8 mouse cellular contexts compared by ENCODE assay signal in the genomic region with DNA sequence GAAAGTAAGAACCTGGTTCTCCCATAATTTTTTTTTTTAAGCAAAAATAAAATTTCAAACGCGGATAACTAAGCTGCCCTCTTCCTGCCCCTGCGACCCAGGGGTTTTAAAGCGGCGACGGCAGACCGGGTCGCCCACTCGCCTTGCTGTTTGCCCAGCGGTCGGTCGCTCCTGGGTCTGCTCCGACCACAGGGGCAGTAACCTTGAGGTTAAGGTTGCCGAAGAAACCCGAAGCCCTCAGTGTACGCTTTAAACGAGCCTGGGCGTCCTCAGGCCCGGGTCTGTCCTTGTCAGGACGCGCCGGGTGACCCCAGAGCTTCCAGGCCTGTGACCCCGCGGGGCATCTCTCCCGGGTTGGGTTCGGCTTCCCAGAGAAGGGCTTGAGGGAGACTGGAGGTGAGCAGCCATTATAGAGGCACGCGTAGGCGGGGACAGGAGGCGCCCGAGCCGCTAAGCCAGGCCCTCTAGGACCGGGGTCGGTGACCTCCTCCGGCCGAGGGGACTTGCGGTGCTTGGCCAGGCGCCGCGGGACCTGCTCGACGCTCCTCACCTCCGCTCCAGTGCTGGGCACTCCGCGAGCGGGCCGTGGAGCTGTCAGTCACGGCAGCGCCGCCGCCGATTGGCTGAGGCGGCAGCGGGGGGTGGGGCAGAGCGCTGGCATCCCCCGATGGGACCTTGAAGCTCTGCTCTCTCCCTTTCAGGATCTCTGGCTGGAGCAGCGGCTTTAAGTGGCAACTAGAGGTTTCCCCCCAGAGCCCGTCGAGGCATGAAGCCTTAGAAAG.
DNase-seq lines count a peak whose midpoint lies in the region; ATAC-seq and TF ChIP-seq lines count a peak whose summit lies in the region.

No protein-coding gene starts in this region.

- H3K27me3 ChIP-seq in cerebellum, adult 2 months (ENCODE audit: control insufficient read depth, insufficient read depth, low read length), result no peaks in the 10 kb centered on the region
- peaks cover 5% of the 10 kb centered on the region; the same call in 1 of the 2 replicates for H3K27me3 ChIP-seq in forebrain, postnatal 0 days (ENCODE audit: insufficient read depth, low read length)
- H3K27me3 ChIP-seq in lung, embryonic 15.5 days, result no peaks in the 10 kb centered on the region

- peak; percentile 29; the same call in 1 of the 2 replicates for TF ChIP-seq POLR2A in cerebellum, adult 2 months (IDR thresholded peaks at IDR 0.05; ENCODE audit: borderline replicate concordance, insufficient read depth, low read length)
- no peak; the same call in 1 of the 2 replicates for TF ChIP-seq POLR2A in olfactory bulb, adult 2 months (IDR thresholded peaks at IDR 0.05; ENCODE audit: insufficient read depth, low read depth, low read length)

- peak overlapping the region; percentile 54 for H3K9ac ChIP-seq in forebrain, postnatal 0 days
- H3K9ac ChIP-seq in lung, embryonic 15.5 days, result peak overlapping the region; percentile 54

- no peaks in the 10 kb centered on the region for H3K36me3 ChIP-seq in forebrain, postnatal 0 days (ENCODE audit: insufficient read depth)
- H3K36me3 ChIP-seq in lung, embryonic 15.5 days, result no peaks in the 10 kb centered on the region

- 1% methylated on average over 59 of the region's 59 CpGs for WGBS in cerebellum, adult 2 months
- WGBS in forebrain, postnatal 0 days, result 2% methylated on average over 59 of the region's 59 CpGs
- WGBS in lung, embryonic 15.5 days, result under 1% methylated on average over 56 of the region's 59 CpGs
- WGBS in olfactory bulb, adult 2 months, result 3% methylated on average over 59 of the region's 59 CpGs

- ATAC-seq in forebrain, postnatal 0 days, result peak; percentile 98
- peak; percentile 91 for ATAC-seq in lung, embryonic 15.5 days (ENCODE audit: borderline replicate concordance, extremely low read depth, low FRiP score, low TSS enrichment)

- TF ChIP-seq CTCF in cerebellum, adult 2 months (IDR thresholded peaks at IDR 0.05; ENCODE audit: borderline replicate concordance, insufficient read depth, low read depth, low read length), result no peak
- no peak for TF ChIP-seq CTCF in forebrain, postnatal 0 days (IDR thresholded peaks at IDR 0.05; ENCODE audit: low read depth)
- TF ChIP-seq CTCF in olfactory bulb, adult 2 months (IDR thresholded peaks at IDR 0.05; ENCODE audit: insufficient read depth, low read depth, low read length), result no peak

- H3K4me1 ChIP-seq in cerebellum, adult 2 months (ENCODE audit: control insufficient read depth, insufficient read depth, low read length), result no peaks in the 10 kb centered on the region; the same call in 1 of the 2 replicates
- H3K4me1 ChIP-seq in forebrain, postnatal 0 days (ENCODE audit: insufficient read depth), result no peaks in the 10 kb centered on the region
- H3K4me1 ChIP-seq in lung, embryonic 15.5 days, result peaks cover 70% of the 10 kb centered on the region
- H3K4me1 ChIP-seq in olfactory bulb, adult 2 months (ENCODE audit: control insufficient read depth, insufficient read depth, low read length), result peaks cover 14% of the 10 kb centered on the region

- peak overlapping the region; percentile 68 for H3K4me3 ChIP-seq in cerebellum, adult 2 months (replicated peaks; ENCODE audit: insufficient read depth, low read depth, low read length)
- peak overlapping the region; percentile 56 for H3K4me3 ChIP-seq in forebrain, postnatal 0 days (ENCODE audit: low read depth, low read length)
- peak overlapping the region; percentile 53 for H3K4me3 ChIP-seq in lung, embryonic 15.5 days
- peak overlapping the region; percentile 64 for H3K4me3 ChIP-seq in olfactory bulb, adult 2 months (ENCODE audit: insufficient read depth, low read depth, low read length)

- H3K9me3 ChIP-seq in forebrain, postnatal 0 days (ENCODE audit: low read length), result no peaks in the 10 kb centered on the region
- no peaks in the 10 kb centered on the region for H3K9me3 ChIP-seq in lung, embryonic 15.5 days

- H3K4me2 ChIP-seq in forebrain, postnatal 0 days (ENCODE audit: low read depth), result peak overlapping the region; percentile 92
- peak overlapping the region; percentile 94 for H3K4me2 ChIP-seq in lung, embryonic 15.5 days

- H3K27ac ChIP-seq in cerebellum, adult 2 months (ENCODE audit: insufficient read depth, low read length), result peak overlapping the region; percentile 19; the same call in 1 of the 2 replicates
- H3K27ac ChIP-seq in forebrain, postnatal 0 days (ENCODE audit: low read depth, low read length), result no peak overlapping the region
- peak overlapping the region; percentile 75 for H3K27ac ChIP-seq in lung, embryonic 15.5 days
- peak overlapping the region; percentile 17; the same call in 1 of the 2 replicates for H3K27ac ChIP-seq in olfactory bulb, adult 2 months (ENCODE audit: insufficient read depth, low read depth, low read length)

- DNase-seq in MEL-GATA-1-ER (ENCODE audit: extremely low read depth, low read depth), result peak; percentile 67
- DNase-seq in cerebellum, adult 2 months, result peak; percentile 89 to 90
- peak; percentile 93 for DNase-seq in forebrain, postnatal 0 days
- peak; percentile 97 for DNase-seq in heart, postnatal 4 days
- peak; percentile 59 for DNase-seq in layer of hippocampus, adult 9-10 months (ENCODE audit: low spot score)
- DNase-seq in thymus, adult 18-20 months, result peak; percentile 87 to 88
